Mouse (Mus musculus): ENCODE measurements around the gene Fam47e.

GRCm38 (mm10) chr5:92539698-92540097 is 15.2 kb upstream of the Fam47e start:
- TF ChIP-seq CTCF (IDR thresholded peaks at IDR 0.05; ENCODE audit: low read depth), result no peak
- TF ChIP-seq EP300 (IDR thresholded peaks at IDR 0.05; ENCODE audit: low read depth), result no peak

Measured in liver, embryonic 14.5 days (tissue).